17 mouse cellular contexts compared by ENCODE assay signal in the genomic region with DNA sequence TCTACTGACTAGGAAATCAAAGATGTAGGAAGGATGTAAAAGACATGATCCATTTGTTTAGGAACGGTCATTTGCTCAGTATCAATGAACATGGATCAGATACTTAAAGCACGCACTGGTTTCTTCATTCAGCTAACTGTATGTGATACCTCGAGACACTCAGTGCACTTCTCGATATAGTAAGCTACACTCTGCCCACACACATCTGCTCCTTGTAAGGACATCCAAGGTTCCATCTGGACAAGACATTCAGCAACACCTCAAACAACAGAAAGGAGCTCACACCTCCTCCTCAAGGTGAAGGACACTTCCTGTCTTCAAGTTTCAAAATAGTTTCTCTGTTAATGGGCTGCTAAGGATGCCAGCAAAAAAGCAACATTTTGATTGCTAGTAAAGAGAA.
"Had no signal": no experiment of that assay in that cellular context is flagged by ENCODE, and none has a peak within 500 bp of the region (broad histone marks: within the 10 kb centered on the region; RNA-seq: fewer than 3 reads in every experiment).

No protein-coding gene starts in this region.

- DNase-seq: kidney, adult 18-20 months; kidney, postnatal 10 days; kidney, postnatal 4 days; liver; liver, embryonic 13.5 days; liver, postnatal 0 days; lung, postnatal 14 days; thymus, adult 2 months; thymus, postnatal 25 days had no signal

- ATAC-seq: intestine, embryonic 15.5 days; liver, postnatal 0 days; midbrain, embryonic 15.5 days had no signal

- H3K4me3 ChIP-seq: intestine, embryonic 15.5 days; layer of hippocampus, adult 2 months; limb, embryonic 12.5 days; liver, embryonic 13.5 days; lung, embryonic 15.5 days; megakaryocyte, embryonic 14.5 days; midbrain, embryonic 15.5 days had no signal

- H3K27ac ChIP-seq: intestine, embryonic 15.5 days; layer of hippocampus, adult 2 months; limb, embryonic 12.5 days; liver, embryonic 13.5 days; lung, embryonic 15.5 days; macrophage; midbrain, embryonic 15.5 days; stomach, postnatal 0 days had no signal
